Mouse (Mus musculus) hindbrain, embryonic 12.5 days (tissue): Measurements from ENCODE around the gene Taf5l. TPM values are rescaled to one million over a fixed set of nuclear protein-coding genes. Genes with fewer than 3 reads are reported as not detected.

Source experiments
- ATAC-seq: fragments of 200-750 bp; cut with Nextera tagmentation; 2 replicates; pipeline ENCODE4 v1.8.0; 2017; ENCODE audit warnings: moderate TSS enrichment; ENCODE audit not compliant: low FRiP score
- H3K27ac ChIP-seq: fragments of 300-500 bp; sonication (generic); 2 replicates; pipeline ENCODE4 v1.5.1; 2016; ENCODE audit warnings: mild to moderate bottlenecking
- H3K27me3 ChIP-seq: fragments of 300-500 bp; sonication (generic); 2 replicates; pipeline ENCODE4 v1.6.1; 2016; ENCODE audit warnings: mild to moderate bottlenecking
- H3K36me3 ChIP-seq: fragments of 300-500 bp; sonication (generic); 2 replicates; pipeline ENCODE4 v1.6.1; 2016; ENCODE audit warnings: mild to moderate bottlenecking
- H3K4me1 ChIP-seq: fragments of 300-500 bp; sonication (generic); 2 replicates; pipeline ENCODE4 v1.6.1; 2016
- H3K4me2 ChIP-seq: fragments of 300-500 bp; sonication (generic); replicated peaks from 2 replicates; pipeline ENCODE4 v1.6.1; 2016; ENCODE audit warnings: mild to moderate bottlenecking
- H3K4me3 ChIP-seq: fragments of 300-500 bp; sonication (generic); 2 replicates; pipeline ENCODE4 v1.5.1; 2016; ENCODE audit warnings: mild to moderate bottlenecking
- H3K9ac ChIP-seq: fragments of 300-500 bp; sonication (generic); 2 replicates; pipeline ENCODE4 v1.6.1; 2016; ENCODE audit warnings: mild to moderate bottlenecking, moderate library complexity
- H3K9me3 ChIP-seq: fragments of 300-500 bp; sonication (generic); replicated peaks from 2 replicates; pipeline ENCODE4 v1.6.1; 2016; ENCODE audit warnings: mild to moderate bottlenecking
- WGBS: fragments of 180-500 bp; shearing (Covaris S2); methylation state at CpG from one replicate; pipeline ENCODE4 v1.1.7; 2016; 5-methylcytosine and 5-hydroxymethylcytosine counted together
- polyA plus RNA-seq: library from polyadenylated mRNA; unstranded; fragments of >200 nt; fragmentation: Nextera tagmentation; extraction: Ambion mirVana; gene quantifications from 2 replicates; pipeline ENCODE4 v1.2.1, GENCODE M21; 2016

Gene Taf5l
- 32.6 and 34.4 TPM in 2 replicates for polyA plus RNA-seq

- WGBS = 1% methylated on average over 70 of the region's 74 CpGs
- Histone ChIP-seq H3K9ac (peak within 1 kb of the TSS; percentile 75), H3K27ac (peak within 1 kb of the TSS; percentile 96), H3K36me3 (peaks cover 19% of the 10 kb centered on the region), H3K4me2 (peak within 1 kb of the TSS; percentile 77), H3K9me3 (no peaks in the 10 kb centered on the region), H3K27me3 (no peaks in the 10 kb centered on the region), H3K4me1 (peaks cover 29% of the 10 kb centered on the region), H3K4me3 (peak within 1 kb of the TSS; percentile 85)
- ATAC-seq = peak; percentile 93
Measured at GRCm38 (mm10) chr8:124021237-124022227, at the start of gene Taf5l, which contains the start of gene Urb2. Gene Taf5l, minus strand, starts transcription at chr8:124021397. Gene Urb2, plus strand, starts transcription at chr8:124021508.

GRCm38 (mm10) chr8:124070363-124071324 is 49.4 kb upstream of the Taf5l start:
- no peaks in the 10 kb centered on the region for H3K27me3 ChIP-seq
- H3K36me3 ChIP-seq = no peaks in the 10 kb centered on the region
- peak overlapping the region; percentile 67 for H3K27ac ChIP-seq
- no peaks in the 10 kb centered on the region for H3K9me3 ChIP-seq
- peak overlapping the region; percentile 13; the same call in 1 of the 2 replicates for H3K4me2 ChIP-seq
- H3K4me1 ChIP-seq = peaks cover 15% of the 10 kb centered on the region
- 31% methylated on average over 18 of the region's 18 CpGs for WGBS
- 0 out of 2 replicates have a peak overlapping the region, but pooled peaks have one; percentile 8 for H3K9ac ChIP-seq
- ATAC-seq = peak; percentile 52; the same call in 1 of the 2 replicates
- H3K4me3 ChIP-seq = no peak overlapping the region

- WGBS = 82% methylated on average over 4 of the region's 4 CpGs
- H3K9me3 ChIP-seq = no peaks in the 10 kb centered on the region
- H3K9ac ChIP-seq = no peak overlapping the region
- no peak overlapping the region for H3K4me2 ChIP-seq
- H3K4me1 ChIP-seq = peaks cover 15% of the 10 kb centered on the region
- H3K36me3 ChIP-seq = no peaks in the 10 kb centered on the region
- ATAC-seq = no peak
- H3K4me3 ChIP-seq = no peak overlapping the region
- no peak overlapping the region for H3K27ac ChIP-seq
- H3K27me3 ChIP-seq = no peaks in the 10 kb centered on the region
Measured at GRCm38 (mm10) chr8:124067059-124067750, 46.0 kb upstream of the Taf5l start.

GRCm38 (mm10) chr8:124066325-124067058 is 45.3 kb upstream of the Taf5l start:
- Histone ChIP-seq H3K36me3 (no peaks in the 10 kb centered on the region), H3K4me1 (peaks cover 15% of the 10 kb centered on the region), H3K4me2 (no peak overlapping the region), H3K9me3 (no peaks in the 10 kb centered on the region), H3K9ac (no peak overlapping the region), H3K27ac (no peak overlapping the region), H3K4me3 (no peak overlapping the region), H3K27me3 (no peaks in the 10 kb centered on the region)
- no peak for ATAC-seq
- 68% methylated on average over 4 of the region's 4 CpGs for WGBS

- H3K9ac ChIP-seq = no peak overlapping the region
- no peak overlapping the region for H3K27ac ChIP-seq
- H3K9me3 ChIP-seq = no peaks in the 10 kb centered on the region
- 81% methylated on average over 11 of the region's 11 CpGs for WGBS
- ATAC-seq = no peak
- no peaks in the 10 kb centered on the region for H3K36me3 ChIP-seq
- H3K27me3 ChIP-seq = no peaks in the 10 kb centered on the region
- no peaks in the 10 kb centered on the region for H3K4me1 ChIP-seq
- no peak overlapping the region for H3K4me3 ChIP-seq
- no peak overlapping the region for H3K4me2 ChIP-seq
Measured at GRCm38 (mm10) chr8:124056832-124057655, 35.8 kb upstream of the Taf5l start.

GRCm38 (mm10) chr8:124052568-124052967 is 31.4 kb upstream of the Taf5l start:
- H3K27ac ChIP-seq = no peak overlapping the region
- no peak overlapping the region for H3K4me3 ChIP-seq
- WGBS = 57% methylated on average over 4 of the region's 4 CpGs
- H3K27me3 ChIP-seq = no peaks in the 10 kb centered on the region
- H3K36me3 ChIP-seq = peaks cover 12% of the 10 kb centered on the region
- ATAC-seq = no peak
- H3K4me1 ChIP-seq = no peaks in the 10 kb centered on the region
- no peak overlapping the region for H3K9ac ChIP-seq
- H3K4me2 ChIP-seq = no peak overlapping the region
- H3K9me3 ChIP-seq = no peaks in the 10 kb centered on the region

- Histone ChIP-seq H3K4me1 (no peaks in the 10 kb centered on the region), H3K36me3 (peaks cover 17% of the 10 kb centered on the region), H3K9me3 (no peaks in the 10 kb centered on the region), H3K9ac (no peak overlapping the region), H3K27ac (no peak overlapping the region), H3K4me3 (no peak overlapping the region), H3K27me3 (no peaks in the 10 kb centered on the region), H3K4me2 (no peak overlapping the region)
- 23% methylated on average over 3 of the region's 3 CpGs for WGBS
- ATAC-seq = peak; percentile 52; the same call in 1 of the 2 replicates
Measured at GRCm38 (mm10) chr8:124052110-124052509, 30.9 kb upstream of the Taf5l start.

GRCm38 (mm10) chr8:124045856-124046255 is 24.7 kb upstream of the Taf5l start:
- Histone ChIP-seq H3K4me2 (no peak overlapping the region), H3K27ac (no peak overlapping the region), H3K9me3 (no peaks in the 10 kb centered on the region), H3K36me3 (peaks cover 51% of the 10 kb centered on the region), H3K27me3 (no peaks in the 10 kb centered on the region), H3K4me1 (no peaks in the 10 kb centered on the region), H3K9ac (no peak overlapping the region), H3K4me3 (no peak overlapping the region)
- WGBS = 92% methylated on average over 8 of the region's 8 CpGs
- no peak for ATAC-seq

- H3K36me3 ChIP-seq = peaks cover 53% of the 10 kb centered on the region
- 95% methylated on average over 12 of the region's 12 CpGs for WGBS
Measured at GRCm38 (mm10) chr8:124044931-124045330, 23.7 kb upstream of the Taf5l start.

GRCm38 (mm10) chr8:124044421-124044820 is 23.2 kb upstream of the Taf5l start:
- Histone ChIP-seq H3K36me3 (peaks cover 54% of the 10 kb centered on the region), H3K9ac (no peak overlapping the region), H3K4me1 (no peaks in the 10 kb centered on the region), H3K27me3 (no peaks in the 10 kb centered on the region), H3K4me2 (no peak overlapping the region), H3K27ac (no peak overlapping the region), H3K9me3 (no peaks in the 10 kb centered on the region), H3K4me3 (no peak overlapping the region)
- WGBS = 91% methylated on average over 5 of the region's 5 CpGs
- ATAC-seq = no peak

More at GRCm38 (mm10) chr8:124044931-124045330, 23.7 kb upstream of the Taf5l start:
- Histone ChIP-seq H3K4me2 (no peak overlapping the region), H3K9ac (no peak overlapping the region), H3K4me3 (no peak overlapping the region), H3K27me3 (no peaks in the 10 kb centered on the region), H3K9me3 (no peaks in the 10 kb centered on the region), H3K27ac (no peak overlapping the region), H3K4me1 (no peaks in the 10 kb centered on the region)
- ATAC-seq = no peak
